Mouse (Mus musculus): ENCODE measurements around the gene Nrxn3.

Nrxn3 gene

GRCm38 (mm10) chr12:90268111-90268510 is 1545.4 kb downstream of the Nrxn3 start:
- in situ Hi-C loops (cut with MboI, MseI) = no loop called here

- in situ Hi-C loops (cut with MboI, MseI) = no loop called here
These were observed 1548.2 kb downstream of the Nrxn3 start for GRCm38 (mm10) chr12:90270763-90271379.

GRCm38 (mm10) chr12:90274621-90275236 is 1552.1 kb downstream of the Nrxn3 start:
- in situ Hi-C loops (cut with MboI, MseI) = no loop called here

- in situ Hi-C loops (cut with MboI, MseI) = no loop called here
These were observed 1558.6 kb downstream of the Nrxn3 start for GRCm38 (mm10) chr12:90281236-90281635.

GRCm38 (mm10) chr12:90283022-90283421 is 1560.3 kb downstream of the Nrxn3 start:
- in situ Hi-C loops (cut with MboI, MseI) = no loop called here

GRCm38 (mm10) chr12:90302671-90303070 is 1580.0 kb downstream of the Nrxn3 start:
- in situ Hi-C loops (cut with MboI, MseI) = no loop called here

GRCm38 (mm10) chr12:90331806-90332205 is 1609.1 kb downstream of the Nrxn3 start:
- in situ Hi-C loops (cut with MboI, MseI) = no loop called here

GRCm38 (mm10) chr12:90332459-90332858 is 1609.8 kb downstream of the Nrxn3 start:
- in situ Hi-C loops (cut with MboI, MseI) = no loop called here

- in situ Hi-C loops (cut with MboI, MseI) = no loop called here
These were observed 1615.0 kb downstream of the Nrxn3 start for GRCm38 (mm10) chr12:90337496-90338228.

GRCm38 (mm10) chr12:90338229-90338557 is 1615.5 kb downstream of the Nrxn3 start:
- in situ Hi-C loops (cut with MboI, MseI) = no loop called here

Measured in T-helper 2 cell (primary cell).